In genomic region chr3:38484191-38485106, GRCm38 (mm10) we compare ENCODE assay signal across 8 mouse cellular contexts. TPM values are rescaled to one million over a fixed set of nuclear protein-coding genes. Genes with fewer than 3 reads are reported as not detected.
DNase-seq lines count a peak whose midpoint lies in the region; ATAC-seq lines count a peak whose summit lies in the region.

TSS of gene Ankrd50 (minus strand) at chr3:38484844.

- H3K36me3 ChIP-seq in intestine, embryonic 14.5 days (ENCODE audit: control insufficient read depth, insufficient read depth, low read length): peaks cover 16% of the 10 kb centered on the region

- H3K9ac ChIP-seq in intestine, embryonic 14.5 days (ENCODE audit: low read length): peak within 1 kb of the TSS; percentile 94

- peak within 1 kb of the TSS; percentile 88 for H3K27ac ChIP-seq in intestine, embryonic 14.5 days (ENCODE audit: low read depth)

- intact Hi-C loops in left cerebral cortex, postnatal 14 days (cut with DNase I): loop anchor here (5.0 kb wide), 1 partner anchor 227 kb away; no protein-coding TSS in a partner anchor

- ATAC-seq in intestine, embryonic 14.5 days (replicated peaks; ENCODE audit: low FRiP score, low TSS enrichment, low read depth): peak; percentile 98

- no peaks in the 10 kb centered on the region for H3K9me3 ChIP-seq in intestine, embryonic 14.5 days (ENCODE audit: control insufficient read depth, low read length)

- peaks cover 18% of the 10 kb centered on the region for H3K4me1 ChIP-seq in intestine, embryonic 14.5 days (replicated peaks; ENCODE audit: control insufficient read depth, insufficient read depth, low read length)

- WGBS in intestine, embryonic 14.5 days: under 1% methylated on average over 53 of the region's 81 CpGs

- H3K4me2 ChIP-seq in intestine, embryonic 14.5 days (ENCODE audit: low read length): peak within 1 kb of the TSS; percentile 78

- no peaks in the 10 kb centered on the region for H3K27me3 ChIP-seq in intestine, embryonic 14.5 days (replicated peaks; ENCODE audit: control insufficient read depth, insufficient read depth, low read length)

- H3K4me3 ChIP-seq in intestine, embryonic 14.5 days (ENCODE audit: low read depth, low read length): peak within 1 kb of the TSS; percentile 59

- DNase-seq in adrenal gland, adult 18-20 months (ENCODE audit: low spot score in 2 of 2): peak; percentile 99 to 100
- peak; percentile 99 for DNase-seq in embryo, embryonic 11 days
- DNase-seq in gastrocnemius, postnatal 25 days: peak; percentile 99
- peak; percentile 100 for DNase-seq in intestine, embryonic 14.5 days (ENCODE audit: low spot score)
- peak; percentile 97 to 99 for DNase-seq in left cerebral cortex, postnatal 14 days (ENCODE audit: low spot score in 2 of 2)
- DNase-seq in mesoderm, embryonic 11.5 days (ENCODE audit: low read depth, low spot score): peak; percentile 98
- peak; percentile 97 to 98 for DNase-seq in right cerebral cortex, postnatal 36 days (ENCODE audit: low spot score in 2 of 2)
- peak; percentile 100 for DNase-seq in yolk sac, embryonic 10.5 days (ENCODE audit: low spot score)

RNA-seq across cellular contexts. Expression of gene Ankrd50, which starts in this region (rescaled TPM):
- total RNA-seq in adrenal gland, adult 18-20 months (2021): 10 to 100 TPM; 23.9 to 31.4 TPM
- 10 to 100 TPM in 1 of 2 experiments, 1 to 10 TPM in 1; 8.7 to 13.9 TPM for total RNA-seq in gastrocnemius, postnatal 25 days (2021)
- polyA plus RNA-seq in intestine, embryonic 14.5 days (2014; fragmentation: Nextera tagmentation; extraction: Ambion mirVana): 22.6 and 23.6 TPM in 2 replicates
- 10 to 100 TPM; 73.2 to 78.9 TPM for total RNA-seq in left cerebral cortex, postnatal 14 days (2021)

Comparison
In these comparisons a context has a peak if more than half of its experiments do, and no peak if none do; other contexts are left out.
1. Peak in every context shown above with its lines: DNase-seq, ATAC-seq, H3K4me3 ChIP-seq and H3K27ac ChIP-seq.